Mouse (Mus musculus) neural tube, embryonic 13.5 days (tissue): Measurements from ENCODE around the gene Phc3. TPM values are rescaled to one million over a fixed set of nuclear protein-coding genes. Genes with fewer than 3 reads are reported as not detected.

Experiments used
- ATAC-seq: fragments of 200-750 bp; cut with Nextera tagmentation; 2 replicates; pipeline ENCODE4 v1.8.0; 2017; ENCODE audit warnings: low read depth, mild to moderate bottlenecking, moderate TSS enrichment, moderate library complexity
- H3K27ac ChIP-seq: fragments of 300-500 bp; sonication (generic); replicated peaks from 2 replicates; pipeline ENCODE4 v1.5.1; 2015; ENCODE audit warnings: moderate library complexity, mild to moderate bottlenecking, inconsistent platforms
- H3K27me3 ChIP-seq: fragments of 300-500 bp; sonication (generic); 2 replicates; pipeline ENCODE4 v1.6.1; 2015; ENCODE audit warnings: mild to moderate bottlenecking, inconsistent platforms
- H3K36me3 ChIP-seq: fragments of 300-500 bp; sonication (generic); 2 replicates; pipeline ENCODE4 v1.6.1; 2015; ENCODE audit warnings: mild to moderate bottlenecking, inconsistent platforms
- H3K4me1 ChIP-seq: fragments of 300-500 bp; sonication (generic); replicated peaks from 2 replicates; pipeline ENCODE4 v1.6.1; 2015; ENCODE audit warnings: inconsistent platforms
- H3K4me2 ChIP-seq: fragments of 300-500 bp; sonication (generic); 2 replicates; pipeline ENCODE4 v1.6.1; 2015; ENCODE audit warnings: inconsistent platforms, mild to moderate bottlenecking, moderate library complexity
- H3K4me3 ChIP-seq: fragments of 300-500 bp; sonication (generic); 2 replicates; pipeline ENCODE4 v1.5.1; 2015; ENCODE audit warnings: mild to moderate bottlenecking, inconsistent platforms
- H3K9ac ChIP-seq: fragments of 300-500 bp; sonication (generic); 2 replicates; pipeline ENCODE4 v1.6.1; 2015; ENCODE audit warnings: moderate library complexity, mild to moderate bottlenecking, inconsistent platforms
- H3K9me3 ChIP-seq: fragments of 300-500 bp; sonication (generic); 2 replicates; pipeline ENCODE4 v1.6.1; 2016; ENCODE audit warnings: inconsistent platforms
- WGBS: fragments of 180-500 bp; shearing (Covaris S2); methylation state at CpG from one replicate; pipeline ENCODE4 v1.1.7; 2015; 5-methylcytosine and 5-hydroxymethylcytosine counted together
- polyA plus RNA-seq: library from polyadenylated mRNA; unstranded; fragments of >200 nt; fragmentation: Nextera tagmentation; extraction: Ambion mirVana; gene quantifications from 2 replicates; pipeline ENCODE4 v1.2.1, GENCODE M21; 2015

The Phc3 gene
- polyA plus RNA-seq, 1 experiment from 2014 or later = 7.1 TPM

GRCm38 (mm10) chr3:30995283-30995898 lies 26.2 kb upstream of the Phc3 start, which contains the start of gene Prkci:
Prkci (plus strand) TSS chr3:30995747.
- no peaks in the 10 kb centered on the region for H3K36me3 ChIP-seq
- H3K9me3 ChIP-seq = no peaks in the 10 kb centered on the region
- no peaks in the 10 kb centered on the region for H3K27me3 ChIP-seq
- peaks cover 33% of the 10 kb centered on the region for H3K4me1 ChIP-seq
- peak within 1 kb of the TSS; percentile 86 for H3K27ac ChIP-seq
- peak within 1 kb of the TSS; percentile 75 for H3K4me2 ChIP-seq
- under 1% methylated on average over 50 of the region's 50 CpGs for WGBS
- H3K4me3 ChIP-seq = peak within 1 kb of the TSS; percentile 92
- peak within 1 kb of the TSS; percentile 87 for H3K9ac ChIP-seq
- peak; percentile 99 for ATAC-seq

GRCm38 (mm10) chr3:30994859-30995258 lies 25.6 kb upstream of the Phc3 start:
- ATAC-seq = no peak
- H3K4me3 ChIP-seq = peak overlapping the region; percentile 92
- WGBS = 34% methylated on average over 6 of the region's 6 CpGs
- H3K4me1 ChIP-seq = peaks cover 28% of the 10 kb centered on the region
- H3K4me2 ChIP-seq = peak overlapping the region; percentile 75
- H3K36me3 ChIP-seq = no peaks in the 10 kb centered on the region
- no peaks in the 10 kb centered on the region for H3K9me3 ChIP-seq
- H3K9ac ChIP-seq = peak overlapping the region; percentile 56
- H3K27ac ChIP-seq = no peak overlapping the region; the same call in 1 of the 2 replicates
- H3K27me3 ChIP-seq = no peaks in the 10 kb centered on the region

- Histone ChIP-seq H3K27ac (no peak overlapping the region), H3K4me1 (peaks cover 21% of the 10 kb centered on the region), H3K9ac (no peak overlapping the region), H3K4me3 (no peak overlapping the region), H3K27me3 (no peaks in the 10 kb centered on the region), H3K4me2 (no peak overlapping the region), H3K36me3 (no peaks in the 10 kb centered on the region), H3K9me3 (no peaks in the 10 kb centered on the region)
- ATAC-seq = no peak
These were observed 23.9 kb upstream of the Phc3 start for GRCm38 (mm10) chr3:30993066-30993573.

- ATAC-seq = no peak
- no peak overlapping the region for H3K27ac ChIP-seq
- no peak overlapping the region for H3K4me2 ChIP-seq
These were observed 22.9 kb upstream of the Phc3 start for GRCm38 (mm10) chr3:30992161-30992560.

GRCm38 (mm10) chr3:30987396-30988318 lies 18.4 kb upstream of the Phc3 start:
- Histone ChIP-seq H3K36me3 (no peaks in the 10 kb centered on the region), H3K27ac (no peak overlapping the region), H3K4me2 (no peak overlapping the region), H3K27me3 (no peaks in the 10 kb centered on the region), H3K9me3 (no peaks in the 10 kb centered on the region), H3K4me3 (no peak overlapping the region), H3K9ac (no peak overlapping the region), H3K4me1 (no peaks in the 10 kb centered on the region)
- no peak for ATAC-seq
- 84% methylated on average over 9 of the region's 9 CpGs for WGBS

More at GRCm38 (mm10) chr3:30992161-30992560, 22.9 kb upstream of the Phc3 start:
- Histone ChIP-seq H3K27me3 (no peaks in the 10 kb centered on the region), H3K9ac (no peak overlapping the region), H3K36me3 (no peaks in the 10 kb centered on the region), H3K4me1 (peaks cover 16% of the 10 kb centered on the region), H3K4me3 (no peak overlapping the region), H3K9me3 (no peaks in the 10 kb centered on the region)
- WGBS = 78% methylated on average over 7 of the region's 7 CpGs

- no peak overlapping the region for H3K27ac ChIP-seq
- H3K27me3 ChIP-seq = no peaks in the 10 kb centered on the region
- WGBS = 41% methylated on average over 8 of the region's 8 CpGs
- no peaks in the 10 kb centered on the region for H3K4me1 ChIP-seq
- H3K36me3 ChIP-seq = no peaks in the 10 kb centered on the region
- no peak overlapping the region for H3K4me2 ChIP-seq
- no peak overlapping the region for H3K4me3 ChIP-seq
- ATAC-seq = no peak
- H3K9me3 ChIP-seq = no peaks in the 10 kb centered on the region
- H3K9ac ChIP-seq = no peak overlapping the region
These were observed 13.8 kb upstream of the Phc3 start for GRCm38 (mm10) chr3:30982924-30983536.

GRCm38 (mm10) chr3:30981616-30982380 lies 12.6 kb upstream of the Phc3 start:
- Histone ChIP-seq H3K27me3 (no peaks in the 10 kb centered on the region), H3K4me1 (no peaks in the 10 kb centered on the region), H3K36me3 (no peaks in the 10 kb centered on the region), H3K4me2 (no peak overlapping the region), H3K27ac (no peak overlapping the region), H3K4me3 (no peak overlapping the region), H3K9ac (no peak overlapping the region), H3K9me3 (no peaks in the 10 kb centered on the region)
- no peak for ATAC-seq
- 78% methylated on average over 5 of the region's 5 CpGs for WGBS

GRCm38 (mm10) chr3:30976991-30977603 lies 7.9 kb upstream of the Phc3 start:
- WGBS = 48% methylated on average over 1 of the region's 1 CpGs
- ATAC-seq = no peak
- H3K9me3 ChIP-seq = no peaks in the 10 kb centered on the region
- H3K4me2 ChIP-seq = no peak overlapping the region
- no peak overlapping the region for H3K27ac ChIP-seq
- H3K9ac ChIP-seq = no peak overlapping the region
- no peaks in the 10 kb centered on the region for H3K27me3 ChIP-seq
- H3K4me1 ChIP-seq = no peaks in the 10 kb centered on the region
- no peaks in the 10 kb centered on the region for H3K36me3 ChIP-seq
- H3K4me3 ChIP-seq = no peak overlapping the region

- Histone ChIP-seq H3K4me1 (no peaks in the 10 kb centered on the region), H3K27me3 (no peaks in the 10 kb centered on the region), H3K9ac (no peak overlapping the region), H3K27ac (no peak overlapping the region), H3K36me3 (no peaks in the 10 kb centered on the region), H3K4me2 (no peak overlapping the region), H3K4me3 (no peak overlapping the region), H3K9me3 (no peaks in the 10 kb centered on the region)
- ATAC-seq = peak; percentile 34; the same call in 1 of the 2 replicates
- WGBS = 44% methylated on average over 9 of the region's 9 CpGs
These were observed 6.0 kb upstream of the Phc3 start for GRCm38 (mm10) chr3:30975102-30975754.

GRCm38 (mm10) chr3:30968531-30969092 lies 603 bp downstream of the Phc3 start:
- Histone ChIP-seq H3K27me3 (no peaks in the 10 kb centered on the region), H3K4me1 (peaks cover 14% of the 10 kb centered on the region), H3K4me2 (peak overlapping the region; percentile 61), H3K9me3 (no peaks in the 10 kb centered on the region), H3K9ac (peak overlapping the region; percentile 99), H3K36me3 (peaks cover 21% of the 10 kb centered on the region), H3K27ac (peak overlapping the region; percentile 93), H3K4me3 (peak overlapping the region; percentile 98)
- under 1% methylated on average over 54 of the region's 54 CpGs for WGBS
- peak; percentile 83 for ATAC-seq
